Mouse (Mus musculus): ENCODE measurements at regions not wholly inside any gene's neighbourhood (a gene's known extent, or its start where the extent isn't known, plus 50 kb on each side); places are given as distances from the start of the nearest gene placed in this dataset.

- TF ChIP-seq NELFE (IDR thresholded peaks at IDR 0.05; ENCODE audit: low read depth, low read length) (no peak), MAFK (IDR thresholded peaks at IDR 0.05; ENCODE audit: borderline replicate concordance, low read depth, low read length) (no peak), CHD2 (IDR thresholded peaks at IDR 0.05; ENCODE audit: low read length) (no peak), CTCF (IDR thresholded peaks at IDR 0.05 in 2 of 3, conservative IDR thresholded peaks at IDR 0.05 in 1 of 3; ENCODE audit: control insufficient read depth in 1 of 3, insufficient read depth in 1 of 3, low read depth in 2 of 3, low read length in 3 of 3, poor library complexity in 1 of 3, severe bottlenecking in 1 of 3) (no peak), POLR2A (IDR thresholded peaks at IDR 0.05; ENCODE audit: control insufficient read depth in 1 of 2, insufficient read depth in 1 of 2, low read depth in 1 of 2, low read length in 2 of 2, poor library complexity in 1 of 2) (no peak), SMC3 (IDR thresholded peaks at IDR 0.05; ENCODE audit: low read depth, low read length) (no peak)
Observed at GRCm38 (mm10) chr17:81866683-81867082, 128.5 kb upstream of the Slc8a1 start.
